Mouse (Mus musculus) liver, postnatal 0 days (tissue): ENCODE results near the gene Tulp3.

Experiments
- CTCF ChIP-seq: sonication (generic); IDR thresholded peaks from 2 replicates; pipeline ENCODE4 v1.5.1; 2016; ENCODE audit warnings: antibody characterized with exemption, low read depth
- EP300 ChIP-seq: IDR thresholded peaks from 2 replicates; pipeline ENCODE4 v1.6.1; 2016; ENCODE audit warnings: antibody characterized with exemption, low read depth, mild to moderate bottlenecking

DNA sequence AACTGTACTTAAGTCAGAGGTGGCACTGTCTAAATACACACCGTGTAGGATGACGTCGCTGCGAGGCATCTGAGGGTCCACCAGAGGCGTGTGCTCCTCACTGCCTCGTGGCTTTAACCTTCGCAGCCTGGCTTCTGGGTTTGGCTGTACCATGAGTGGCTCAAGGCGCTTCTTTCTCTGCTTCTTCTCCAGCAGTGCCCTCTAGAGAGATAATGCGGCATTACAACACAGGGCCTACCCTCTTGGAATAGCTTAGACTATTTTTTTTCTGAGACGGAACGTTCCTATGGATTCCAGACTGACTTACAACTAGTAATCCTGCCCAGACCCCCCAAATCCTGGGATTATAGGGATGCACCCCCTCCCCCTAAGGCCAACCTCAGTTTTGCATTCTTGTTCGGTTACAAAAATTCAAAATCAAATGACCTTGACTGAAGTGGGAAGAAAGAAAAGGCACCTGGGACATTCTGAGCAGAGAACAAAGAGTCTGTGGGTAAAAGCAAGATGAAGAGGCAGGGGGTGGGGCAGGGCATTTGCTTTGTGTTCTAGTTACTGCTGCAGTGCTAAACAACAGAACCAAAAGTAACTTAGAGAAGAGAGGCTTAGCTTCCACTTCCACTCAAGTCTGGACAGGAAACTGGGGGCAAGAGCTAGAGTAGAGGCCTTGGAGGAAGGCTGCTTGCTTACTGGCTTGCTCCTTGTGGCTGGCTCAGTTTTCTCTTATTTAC is 21.1 kb downstream of the Tulp3 start:
- TF ChIP-seq CTCF, result peak; percentile 77
- TF ChIP-seq EP300, result no peak
